Mouse (Mus musculus): ENCODE measurements at regions not wholly inside any gene's neighbourhood (a gene's known extent, or its start where the extent isn't known, plus 50 kb on each side); places are given as distances from the start of the nearest gene placed in this dataset.

- no peak for TF ChIP-seq MYOG (IDR thresholded peaks at IDR 0.05; ENCODE audit: control insufficient read depth in 1 of 3, insufficient read depth in 1 of 3, insufficient read length in 2 of 3, low read depth in 2 of 3)
- no peak for TF ChIP-seq POLR2A (IDR thresholded peaks at IDR 0.05; ENCODE audit: insufficient read length, low read depth)
- no peak for TF ChIP-seq TCF12 (IDR thresholded peaks at IDR 0.05; ENCODE audit: insufficient read depth, poor library complexity, severe bottlenecking)
- no peak for TF ChIP-seq CEBPB (IDR thresholded peaks at IDR 0.05; ENCODE audit: insufficient read depth, poor library complexity, severe bottlenecking)
- no peak for TF ChIP-seq POLR2AphosphoS2 (IDR thresholded peaks at IDR 0.05; ENCODE audit: insufficient read length, low read depth)
- no peak for TF ChIP-seq REST (IDR thresholded peaks at IDR 0.05; ENCODE audit: insufficient read depth, insufficient read length)
- no peak for TF ChIP-seq MAX (IDR thresholded peaks at IDR 0.05; ENCODE audit: low read depth)
- no peak for TF ChIP-seq E2F4 (IDR thresholded peaks at IDR 0.05; ENCODE audit: insufficient read depth)
- no peak for TF ChIP-seq SRF (IDR thresholded peaks at IDR 0.05; ENCODE audit: control insufficient read depth, insufficient read length, low read depth)
Measured at GRCm38 (mm10) chr3:21961746-21962145, 114.7 kb upstream of the Tbl1xr1 start.
